Mouse (Mus musculus) inflammation-experienced regulatory T-cells, adult 16 weeks (primary cell): ENCODE measurements around the gene Ankrd50. TPM values are rescaled to one million over a fixed set of nuclear protein-coding genes. Genes with fewer than 3 reads are reported as not detected.

Experiments used
- polyA plus RNA-seq: library from polyadenylated mRNA; unstranded; fragments of 100-300 nt; shearing (Covaris generic); gene quantifications from one replicate; pipeline ENCODE4 v1.2.1, GENCODE M21; 2017

Ankrd50 gene
- 6.2 TPM for polyA plus RNA-seq

DNA sequence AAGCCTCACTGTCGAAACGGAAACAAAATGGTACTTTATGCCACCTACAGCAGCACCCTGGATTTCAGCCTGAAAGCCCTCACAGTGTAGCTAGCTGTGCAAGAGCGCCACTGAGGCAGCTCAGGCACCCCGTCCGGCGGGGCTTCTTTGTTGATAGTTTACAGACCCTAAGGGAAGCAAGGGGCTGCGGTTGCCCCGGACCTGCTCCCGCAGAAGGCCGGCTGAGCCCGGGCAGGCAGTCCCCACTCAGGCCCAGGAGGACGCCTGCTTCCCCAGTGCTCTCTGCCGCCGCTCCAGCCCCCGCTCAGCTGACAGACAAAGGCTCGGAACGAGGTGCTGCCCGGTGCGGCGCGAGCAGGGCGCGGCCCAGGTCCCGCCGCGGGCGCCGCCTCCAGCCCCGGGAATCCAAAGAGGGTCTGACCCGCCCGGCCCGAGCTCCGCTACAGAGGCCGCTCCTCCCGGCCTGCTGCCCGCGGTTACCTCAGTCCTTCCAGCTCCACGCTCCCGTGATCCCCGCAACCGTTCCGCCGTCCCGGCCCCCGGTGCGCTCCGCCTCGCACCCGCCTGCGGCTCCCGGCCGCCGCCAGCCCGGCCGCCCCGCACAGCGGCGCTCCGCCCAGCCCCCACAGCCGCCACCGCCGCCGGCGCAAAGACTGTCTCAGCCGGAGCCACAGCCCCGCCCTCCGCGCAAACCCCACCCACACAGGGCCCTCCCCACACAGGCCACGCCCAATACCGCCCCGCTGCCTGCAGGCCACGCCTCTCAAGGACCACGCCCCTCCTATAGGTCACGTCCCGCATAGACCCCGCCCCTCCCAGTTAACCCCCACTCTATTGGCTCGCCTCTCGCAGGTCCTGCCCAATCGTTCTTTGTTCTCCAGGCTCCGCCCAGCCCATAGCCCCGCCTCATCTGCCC lies at the start of gene Ankrd50:
Gene Ankrd50 (minus strand): TSS at position 654 of the 916 bp plus-strand sequence.

